Mouse (Mus musculus): ENCODE measurements around the gene Tgm6. TPM values are rescaled to one million over a fixed set of nuclear protein-coding genes. Genes with fewer than 3 reads are reported as not detected.
A peak's percentile ranks its signal among the peaks of the same experiment; 100 is the strongest.

Tgm6 gene
- total RNA-seq, 2 experiments from 2014 or later = 0.25 to 0.29 TPM

- no peak for DNase-seq (ENCODE audit: low spot score in 2 of 2)
These were observed 64.6 kb downstream of the Tgm6 start for GRCm38 (mm10) chr2:130176820-130177219.

DNA sequence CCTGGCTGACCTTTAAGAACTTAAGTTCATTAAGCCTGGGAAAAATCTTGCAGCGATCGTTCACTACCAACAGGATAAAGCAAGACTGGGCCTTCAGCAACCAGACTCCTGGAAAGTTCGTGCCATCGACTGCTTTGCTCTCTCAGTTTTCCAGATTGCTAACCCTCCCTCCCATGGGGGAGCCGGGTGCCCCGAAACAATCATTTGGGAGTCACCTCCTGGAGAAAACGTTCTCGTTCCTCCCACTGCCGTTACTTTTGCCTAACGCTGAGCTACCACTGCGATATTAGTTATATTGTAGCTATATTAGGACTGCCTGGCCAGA lies 66.1 kb downstream of the Tgm6 start:
- DNase-seq (ENCODE audit: low spot score in 2 of 2) = no peak

DNA sequence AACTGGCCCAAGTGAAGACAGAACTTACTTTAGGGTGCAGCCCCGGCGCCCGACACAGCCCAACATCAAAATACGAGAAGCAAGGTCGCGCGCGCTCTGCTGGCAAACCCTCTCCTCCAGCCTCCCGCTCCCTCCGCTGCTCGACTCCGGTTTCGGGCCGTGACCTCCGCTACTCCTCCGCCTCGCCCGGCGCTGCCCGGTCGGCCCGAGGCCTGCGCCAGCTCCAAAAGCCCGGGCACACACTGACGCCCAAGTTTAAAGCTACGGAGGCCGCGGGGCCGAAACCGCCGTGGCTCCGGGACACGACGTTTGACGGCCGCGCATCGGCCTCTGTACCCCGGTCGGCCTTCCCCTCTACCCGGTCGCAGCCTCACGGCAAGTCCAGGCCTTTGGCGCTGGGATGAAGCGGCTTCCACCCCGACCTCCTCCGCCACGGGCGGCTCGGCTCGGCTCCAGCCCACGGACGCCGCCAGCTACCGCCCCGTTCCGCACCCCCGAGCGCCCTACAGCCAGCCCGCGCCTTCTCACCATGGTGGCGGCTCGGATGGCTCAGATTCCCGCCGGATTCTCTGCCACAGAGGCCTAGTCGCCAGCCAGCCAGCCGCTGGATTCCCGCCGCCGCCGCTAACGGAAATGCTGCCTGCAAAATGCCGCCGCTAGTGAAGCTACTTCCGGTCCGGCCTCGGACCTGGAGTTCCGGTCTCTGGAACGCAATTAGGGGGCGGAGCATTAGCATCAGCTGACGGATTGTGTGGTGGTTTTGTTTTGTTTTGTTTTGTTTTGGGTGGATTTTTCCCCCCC lies 66.7 kb downstream of the Tgm6 start, which contains the start of gene Snrpb:
Gene Snrpb (minus strand): TSS at position 698 of the 801 bp plus-strand sequence.
- DNase-seq (ENCODE audit: low spot score in 2 of 2) = peak; percentile 92 to 93

GRCm38 (mm10) chr2:130179507-130180019 lies 67.3 kb downstream of the Tgm6 start:
- DNase-seq (ENCODE audit: low spot score in 2 of 2) = no peak

DNA sequence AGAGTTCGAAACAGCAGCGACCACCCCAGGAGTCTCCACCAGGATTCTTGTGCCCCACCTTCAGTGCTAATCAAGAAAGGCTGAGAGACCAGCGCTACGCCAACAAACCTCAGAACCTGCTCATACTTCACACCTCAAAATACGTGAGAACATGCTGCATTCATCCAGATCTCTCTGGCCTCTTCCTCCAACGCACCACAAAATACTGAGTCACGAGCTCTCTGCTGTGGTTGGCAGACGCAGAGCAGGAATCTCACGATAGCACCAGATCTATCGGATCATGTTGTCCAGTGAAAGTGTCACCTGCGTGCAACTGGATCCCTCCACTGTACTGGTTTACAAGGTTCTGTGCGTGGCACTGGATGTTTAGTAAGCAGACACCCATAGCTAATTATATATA lies 76.2 kb downstream of the Tgm6 start:
- DNase-seq (ENCODE audit: low spot score in 2 of 2) = no peak

DNA sequence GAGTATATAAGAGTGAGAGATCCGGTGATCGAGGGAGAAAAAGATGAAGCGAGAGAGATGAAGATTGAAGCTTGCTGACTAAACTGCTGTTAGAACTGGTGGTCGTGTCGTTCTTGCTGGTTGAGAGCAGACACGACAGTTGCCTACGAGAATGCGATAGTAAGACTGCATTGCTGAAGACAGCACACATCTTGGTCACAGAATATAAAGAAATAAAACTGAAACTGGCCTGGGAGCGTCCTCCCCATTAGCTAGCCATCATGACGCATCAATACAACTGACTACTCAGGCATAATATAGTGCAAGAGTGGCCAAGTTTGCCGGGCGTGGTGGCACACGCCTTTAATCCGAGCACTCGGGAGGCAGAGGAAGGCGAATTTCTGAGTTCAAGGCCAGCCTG lies 82.7 kb downstream of the Tgm6 start, which contains the start of gene Tmc2:
Gene Tmc2 (plus strand): TSS at position 301 of the 400 bp plus-strand sequence.
- DNase-seq (ENCODE audit: low spot score in 2 of 2) = no peak

- DNase-seq (ENCODE audit: low spot score in 2 of 2) = no peak
These were observed 88.7 kb downstream of the Tgm6 start for GRCm38 (mm10) chr2:130200961-130201360.

Other genes with a start within 250 kb of the Tgm6 start
- gene Tgm3, start 100.1 kb upstream of the Tgm6 start, total RNA-seq (2021) = under 1 TPM; 0.88 to 0.91 TPM
- 100 to 1,000 TPM; 102 TPM for gene Snrpb, start 67.0 kb downstream of the Tgm6 start, total RNA-seq (2021)
- gene Tmc2, start 82.8 kb downstream of the Tgm6 start, total RNA-seq (2021) = not detected
- 100 to 1,000 TPM; 131 to 173 TPM for gene Nop56, start 162.0 kb downstream of the Tgm6 start, total RNA-seq (2021)
- 100 to 1,000 TPM; 297 to 301 TPM for gene Idh3b, start 172.1 kb downstream of the Tgm6 start, total RNA-seq (2021)
- 10 to 100 TPM; 12.5 to 13.1 TPM for gene Ebf4, start 182.8 kb downstream of the Tgm6 start, total RNA-seq (2021)

All from layer of hippocampus, postnatal 14 days (tissue).